Comparison of ENCODE assay signal across 8 mouse cellular contexts in genomic region chr13:108214485-108215107, GRCm38 (mm10). TPM values are rescaled to one million over a fixed set of nuclear protein-coding genes. Genes with fewer than 3 reads are reported as not detected.
DNase-seq lines count a peak whose midpoint lies in the region; ATAC-seq and TF ChIP-seq lines count a peak whose summit lies in the region.

No protein-coding gene starts in this region.

- H3K27ac ChIP-seq in kidney, adult 2 months (ENCODE audit: insufficient read depth, low read depth, low read length): peak overlapping the region; percentile 84
- H3K27ac ChIP-seq in neural tube, embryonic 13.5 days (replicated peaks): no peak overlapping the region

- H3K4me3 ChIP-seq in kidney, adult 2 months (ENCODE audit: insufficient read depth, low read depth, low read length): peak overlapping the region; percentile 95
- peak overlapping the region; percentile 64 for H3K4me3 ChIP-seq in lung, adult 2 months (replicated peaks; ENCODE audit: extremely low read depth, low read depth, low read length)
- H3K4me3 ChIP-seq in neural tube, embryonic 13.5 days: peak overlapping the region; percentile 73

- peak; percentile 39 for DNase-seq in urinary bladder, adult 2 months (ENCODE audit: low spot score)
- no peak for DNase-seq in urinary bladder, postnatal 10 days (ENCODE audit: low spot score)
- peak; percentile 49 for DNase-seq in cerebellum, adult 9-11 months
- DNase-seq in frontal cortex, postnatal 36 days (ENCODE audit: low spot score in 2 of 2): peak; percentile 24 to 26
- DNase-seq in kidney, adult 2 months: peak; percentile 47
- no peak for DNase-seq in lung, adult 2 months
- no peak for DNase-seq in ovary, postnatal 14 days (ENCODE audit: low spot score)

- peak; percentile 57 for ATAC-seq in neural tube, embryonic 13.5 days (ENCODE audit: low read depth)

- H3K9me3 ChIP-seq in neural tube, embryonic 13.5 days: no peaks in the 10 kb centered on the region

- H3K9ac ChIP-seq in neural tube, embryonic 13.5 days: peak overlapping the region; percentile 76

- no peak for TF ChIP-seq CTCF in kidney, adult 2 months (conservative IDR thresholded peaks at IDR 0.05; ENCODE audit: insufficient read depth, insufficient read length, low read depth, low read length)
- no peak for TF ChIP-seq CTCF in lung, adult 2 months (IDR thresholded peaks at IDR 0.05; ENCODE audit: insufficient read depth, low read length)

- peak overlapping the region; percentile 100 for H3K4me2 ChIP-seq in neural tube, embryonic 13.5 days

- H3K4me1 ChIP-seq in kidney, adult 2 months (ENCODE audit: control insufficient read depth, insufficient read depth, low read length): peaks cover 16% of the 10 kb centered on the region
- H3K4me1 ChIP-seq in lung, adult 2 months (ENCODE audit: control insufficient read depth, insufficient read depth, low read length): 0 out of 2 replicates have a peak, but pooled peaks cover 3% of the 10 kb centered on the region
- H3K4me1 ChIP-seq in neural tube, embryonic 13.5 days (replicated peaks): peaks cover 17% of the 10 kb centered on the region

- TF ChIP-seq POLR2A in kidney, adult 2 months (IDR thresholded peaks at IDR 0.05; ENCODE audit: low read depth, low read length): no peak
- no peak for TF ChIP-seq POLR2A in lung, adult 2 months (IDR thresholded peaks at IDR 0.05; ENCODE audit: borderline replicate concordance, extremely low read depth, low read depth, low read length)

- H3K27me3 ChIP-seq in kidney, adult 2 months (replicated peaks; ENCODE audit: control insufficient read depth, insufficient read depth, low read length): no peaks in the 10 kb centered on the region
- peaks cover 51% of the 10 kb centered on the region for H3K27me3 ChIP-seq in neural tube, embryonic 13.5 days

- H3K36me3 ChIP-seq in kidney, adult 2 months (ENCODE audit: control insufficient read depth, insufficient read depth, low read length): no peaks in the 10 kb centered on the region
- H3K36me3 ChIP-seq in neural tube, embryonic 13.5 days: no peaks in the 10 kb centered on the region

- WGBS in kidney, adult 2 months: 1% methylated on average over 49 of the region's 50 CpGs
- 1% methylated on average over 50 of the region's 50 CpGs for WGBS in lung, adult 2 months
- WGBS in neural tube, embryonic 13.5 days: under 1% methylated on average over 42 of the region's 50 CpGs

RNA-seq across cellular contexts. Expression of gene Elovl7, which starts 0.4 kb away (rescaled TPM):
- polyA plus RNA-seq in urinary bladder, adult 2 months (2012; rRNA removed): 1.6 and 1.8 TPM in 2 replicates
- polyA plus RNA-seq in kidney, adult 2 months (2012; rRNA removed): 17.2 and 20.9 TPM in 2 replicates
- polyA plus RNA-seq in lung, adult 2 months (2012; rRNA removed): 1.1 and 4.8 TPM in 2 replicates
- 2.2 and 2.5 TPM in 2 replicates for polyA plus RNA-seq in neural tube, embryonic 13.5 days (2015; fragmentation: Nextera tagmentation; extraction: Ambion mirVana)

RNA-seq across cellular contexts. Expression of gene Ercc8, which starts 56.1 kb away (rescaled TPM):
- polyA plus RNA-seq in urinary bladder, adult 2 months (2012; rRNA removed): 6.2 and 6.4 TPM in 2 replicates
- 6.4 TPM in 2 replicates for polyA plus RNA-seq in kidney, adult 2 months (2012; rRNA removed)
- 5.6 and 8.6 TPM in 2 replicates for polyA plus RNA-seq in lung, adult 2 months (2012; rRNA removed)
- 24.6 and 25.1 TPM in 2 replicates for polyA plus RNA-seq in neural tube, embryonic 13.5 days (2015; fragmentation: Nextera tagmentation; extraction: Ambion mirVana)

RNA-seq across cellular contexts. Expression of gene Ndufaf2, which starts 56.2 kb away (rescaled TPM):
- polyA plus RNA-seq in urinary bladder, adult 2 months (2012; rRNA removed): 27.1 and 29.1 TPM in 2 replicates
- polyA plus RNA-seq in kidney, adult 2 months (2012; rRNA removed): 8.6 and 17.6 TPM in 2 replicates
- polyA plus RNA-seq in lung, adult 2 months (2012; rRNA removed): 3.6 and 7.1 TPM in 2 replicates
- polyA plus RNA-seq in neural tube, embryonic 13.5 days (2015; fragmentation: Nextera tagmentation; extraction: Ambion mirVana): 71.6 and 73.8 TPM in 2 replicates

Comparison
In these comparisons a context has a peak if more than half of its experiments do, and no peak if none do; other contexts are left out.
1. DNase-seq: peak in urinary bladder, adult 2 months (single experiment), cerebellum, adult 9-11 months (single experiment), frontal cortex, postnatal 36 days (2 of 2) and kidney, adult 2 months (single experiment); none in urinary bladder, postnatal 10 days (single experiment), lung, adult 2 months (single experiment) and ovary, postnatal 14 days (single experiment).
2. Peak in every context shown above with its lines, with median percentiles within 50 percentile points of each other: H3K4me3 ChIP-seq.